Mouse (Mus musculus) heart, adult 2 months (tissue): ENCODE data around the gene Naxe. TPM values are rescaled to one million over a fixed set of nuclear protein-coding genes. Genes with fewer than 3 reads are reported as not detected.

Experiments
- DNase-seq, 2 experiments: peaks; one replicate each; pipeline ENCODE4 v3.0.0; 2021
- H3K27ac ChIP-seq: fragments of 200-600 bp; 2 replicates; pipeline ENCODE4 v1.8.1; 2022
- H3K27me3 ChIP-seq: fragments of 200-500 bp; 2 replicates; pipeline ENCODE4 v1.6.1; 2012; ENCODE audit warnings: mild to moderate bottlenecking, low read length, inconsistent platforms, mixed read lengths; ENCODE audit not compliant: control insufficient read depth, insufficient read depth
- H3K36me3 ChIP-seq: fragments of 200-500 bp; 2 replicates; pipeline ENCODE4 v1.6.1; 2012; ENCODE audit warnings: low read length, inconsistent platforms; ENCODE audit not compliant: control insufficient read depth, insufficient read depth
- H3K4me1 ChIP-seq: fragments of 200-500 bp; 2 replicates; pipeline ENCODE4 v1.6.1; 2011; ENCODE audit warnings: low read length; ENCODE audit not compliant: control insufficient read depth, insufficient read depth
- H3K4me3 ChIP-seq: fragments of 200-600 bp; 2 replicates; pipeline ENCODE4 v1.8.1; 2022
- H3K79me2 ChIP-seq: fragments of 200-500 bp; replicated peaks from 2 replicates; pipeline ENCODE4 v1.6.1; 2012; ENCODE audit warnings: mild to moderate bottlenecking, inconsistent platforms, low read length, moderate library complexity, mixed read lengths; ENCODE audit not compliant: control insufficient read depth, insufficient read depth
- H3K9ac ChIP-seq: fragments of 200-500 bp; 2 replicates; pipeline ENCODE4 v1.6.1; 2012; ENCODE audit warnings: low read depth, mild to moderate bottlenecking, control low read depth, inconsistent platforms, low read length, mixed read lengths
- CTCF ChIP-seq: fragments of 200-600 bp; IDR thresholded peaks from 2 replicates; pipeline ENCODE4 v1.8.1; 2022; ENCODE audit warnings: antibody characterized with exemption, mild to moderate bottlenecking, moderate library complexity
- EP300 ChIP-seq: fragments of 200-500 bp; IDR thresholded peaks from 2 replicates; pipeline ENCODE4 v1.6.1; 2011; ENCODE audit warnings: low read depth, low read length, control low read depth; ENCODE audit not compliant: insufficient read depth
- POLR2A ChIP-seq: fragments of 200-500 bp; IDR thresholded peaks from 2 replicates; pipeline ENCODE4 v1.6.1; 2011; ENCODE audit warnings: mild to moderate bottlenecking, low read depth, low read length, control low read depth; ENCODE audit not compliant: insufficient read depth
- WGBS: fragments of 180-500 bp; shearing (Covaris S2); methylation state at CpG from one replicate; pipeline ENCODE4 v1.1.7; 2018; 5-methylcytosine and 5-hydroxymethylcytosine counted together
- intact Hi-C: fragments of 180-260 bp; cut with DNase I; formaldehyde crosslinking; loops from one replicate; pipeline ENCODE4 v1.15.1; 2025
- polyA plus RNA-seq: library from polyadenylated mRNA; depleted of rRNA; stranded (reverse); fragments of >200 nt; gene quantifications from 2 replicates; pipeline ENCODE4 v1.2.3, GENCODE M21; 2012
- total RNA-seq, 2 experiments: library from RNA; stranded (reverse); gene quantifications; 2 replicates each; pipeline ENCODE4 v1.2.3; 2021

Naxe gene
- total and polyA plus RNA-seq, 3 experiments = 70.6 to 86.6 (median 81.9) TPM

GRCm38 (mm10) chr3:88082663-88083062, 24.4 kb upstream of the Naxe start:
- Histone ChIP-seq H3K27ac (no peak overlapping the region; the same call in 1 of the 2 replicates), H3K9ac (no peak overlapping the region), H3K4me3 (no peak overlapping the region), H3K79me2 (no peaks in the 10 kb centered on the region), H3K27me3 (no peaks in the 10 kb centered on the region), H3K4me1 (peaks cover 1% of the 10 kb centered on the region; the same call in 1 of the 2 replicates), H3K36me3 (no peaks in the 10 kb centered on the region)
- 7% methylated on average over 4 of the region's 4 CpGs for WGBS
- TF ChIP-seq CTCF (no peak), EP300 (no peak), POLR2A (no peak)
- intact Hi-C loops = loop anchor here (2.0 kb wide), 1 partner anchor 40 kb away; the partner anchor contains the start of gene Gpatch4
- DNase-seq = peak in 1 of 2 experiments; percentile 16

GRCm38 (mm10) chr3:88082224-88082618, 23.9 kb upstream of the Naxe start:
- DNase-seq = no peak
- Histone ChIP-seq H3K9ac (no peak overlapping the region), H3K36me3 (no peaks in the 10 kb centered on the region), H3K4me3 (peak overlapping the region; percentile 38), H3K27ac (no peak overlapping the region), H3K27me3 (no peaks in the 10 kb centered on the region), H3K79me2 (no peaks in the 10 kb centered on the region), H3K4me1 (peaks cover 1% of the 10 kb centered on the region; the same call in 1 of the 2 replicates)
- intact Hi-C loops = loop anchor here (2.0 kb wide), 1 partner anchor 39 kb away; the partner anchor contains the start of gene Gpatch4
- TF ChIP-seq POLR2A = no peak
- TF ChIP-seq EP300 = no peak
- TF ChIP-seq CTCF = no peak
- under 1% methylated on average over 13 of the region's 13 CpGs for WGBS

- TF ChIP-seq CTCF (peak; percentile 47), EP300 (no peak)
- Histone ChIP-seq H3K4me1 (peaks cover 1% of the 10 kb centered on the region; the same call in 1 of the 2 replicates), H3K79me2 (no peaks in the 10 kb centered on the region), H3K27ac (peak within 1 kb of the TSS; percentile 40), H3K27me3 (no peaks in the 10 kb centered on the region), H3K36me3 (no peaks in the 10 kb centered on the region), H3K9ac (peak within 1 kb of the TSS; percentile 33; the same call in 1 of the 2 replicates), H3K4me3 (peak within 1 kb of the TSS; percentile 38)
- intact Hi-C loops = loop anchor here (2.0 kb wide), 1 partner anchor 39 kb away; the partner anchor contains the start of gene Gpatch4
- WGBS = 19% methylated on average over 33 of the region's 33 CpGs
- DNase-seq = peak; percentile 87 to 91
Observed at GRCm38 (mm10) chr3:88081345-88082223, 23.3 kb upstream of the Naxe start, which contains the start of gene Iqgap3. Gene Iqgap3, plus strand, starts transcription at chr3:88081971.

- Histone ChIP-seq H3K79me2 (no peaks in the 10 kb centered on the region), H3K4me3 (no peak within 1 kb of the TSS), H3K27me3 (no peaks in the 10 kb centered on the region), H3K9ac (no peak within 1 kb of the TSS), H3K27ac (no peak within 1 kb of the TSS), H3K4me1 (peaks cover 1% of the 10 kb centered on the region; the same call in 1 of the 2 replicates), H3K36me3 (no peaks in the 10 kb centered on the region)
- DNase-seq = no peak
- WGBS = 74% methylated on average over 4 of the region's 4 CpGs
- TF ChIP-seq CTCF (no peak), EP300 (no peak), POLR2A (no peak)
- intact Hi-C loops = no loop called here
Observed at GRCm38 (mm10) chr3:88078204-88078603, 19.9 kb upstream of the Naxe start, which contains the start of gene Ttc24. Gene Ttc24, minus strand, starts transcription at chr3:88078304.

GRCm38 (mm10) chr3:88077441-88077840, 19.1 kb upstream of the Naxe start:
- Histone ChIP-seq H3K27me3 (no peaks in the 10 kb centered on the region), H3K4me3 (no peak overlapping the region), H3K9ac (no peak overlapping the region), H3K79me2 (no peaks in the 10 kb centered on the region), H3K36me3 (no peaks in the 10 kb centered on the region), H3K4me1 (peaks cover 1% of the 10 kb centered on the region; the same call in 1 of the 2 replicates), H3K27ac (no peak overlapping the region)
- intact Hi-C loops = no loop called here
- WGBS = 42% methylated on average over 8 of the region's 8 CpGs
- DNase-seq = no peak
- TF ChIP-seq POLR2A = no peak
- TF ChIP-seq EP300 = no peak
- no peak for TF ChIP-seq CTCF

GRCm38 (mm10) chr3:88074766-88075165, 16.5 kb upstream of the Naxe start:
- no peaks in the 10 kb centered on the region for H3K36me3 ChIP-seq
- no peak overlapping the region for H3K9ac ChIP-seq
- H3K79me2 ChIP-seq = no peaks in the 10 kb centered on the region
- no peak overlapping the region for H3K27ac ChIP-seq
- WGBS = 82% methylated on average over 8 of the region's 8 CpGs
- TF ChIP-seq EP300 (no peak), POLR2A (no peak), CTCF (no peak)
- intact Hi-C loops = loop anchor here (5.0 kb wide), 1 partner anchor 47 kb away; the partner anchor contains the start of gene Hapln2
- no peaks in the 10 kb centered on the region for H3K27me3 ChIP-seq
- no peak overlapping the region for H3K4me3 ChIP-seq
- no peaks in the 10 kb centered on the region for H3K4me1 ChIP-seq
- no peak for DNase-seq
